Mouse (Mus musculus) thymus, adult 2 months (tissue): ENCODE data around the gene Creb3l2. TPM values are rescaled to one million over a fixed set of nuclear protein-coding genes. Genes with fewer than 3 reads are reported as not detected.

Experiments used
- DNase-seq: peaks from one replicate; pipeline ENCODE4 v3.0.0; 2021
- H3K27ac ChIP-seq: fragments of 200-500 bp; 2 replicates; pipeline ENCODE4 v1.5.1; 2012; ENCODE audit warnings: low read length, control low read depth; ENCODE audit not compliant: control insufficient read depth, insufficient read depth
- H3K27me3 ChIP-seq: fragments of 200-500 bp; 2 replicates; pipeline ENCODE4 v1.6.1; 2012; ENCODE audit warnings: mild to moderate bottlenecking, low read length, moderate library complexity, mixed read lengths; ENCODE audit not compliant: control insufficient read depth, insufficient read depth
- H3K36me3 ChIP-seq: fragments of 200-500 bp; 2 replicates; pipeline ENCODE4 v1.6.1; 2012; ENCODE audit warnings: mild to moderate bottlenecking, low read length, moderate library complexity; ENCODE audit not compliant: control insufficient read depth, insufficient read depth
- H3K4me1 ChIP-seq: fragments of 200-500 bp; replicated peaks from 2 replicates; pipeline ENCODE4 v1.6.1; 2012; ENCODE audit warnings: low read length; ENCODE audit not compliant: control insufficient read depth, insufficient read depth
- H3K4me3 ChIP-seq: fragments of 200-500 bp; 2 replicates; pipeline ENCODE4 v1.5.1; 2012; ENCODE audit warnings: mild to moderate bottlenecking, low read length, control low read depth, moderate library complexity; ENCODE audit not compliant: control insufficient read depth, insufficient read depth
- CTCF ChIP-seq: fragments of 200-500 bp; IDR thresholded peaks from 2 replicates; pipeline ENCODE4 v1.5.1; 2012; ENCODE audit warnings: mild to moderate bottlenecking, control low read depth, low read length, moderate library complexity, borderline replicate concordance; ENCODE audit not compliant: control insufficient read depth, poor library complexity, insufficient read depth; ENCODE audit errors: extremely low read depth
- POLR2A ChIP-seq: fragments of 200-500 bp; IDR thresholded peaks from 2 replicates; pipeline ENCODE4 v1.6.1; 2012; ENCODE audit warnings: mild to moderate bottlenecking, low read length, control low read depth, moderate library complexity; ENCODE audit not compliant: control insufficient read depth, poor library complexity, insufficient read depth; ENCODE audit errors: extremely low read depth
- WGBS: fragments of 180-500 bp; shearing (Covaris S2); methylation state at CpG from one replicate; pipeline ENCODE4 v1.1.7; 2018; 5-methylcytosine and 5-hydroxymethylcytosine counted together
- polyA plus RNA-seq: library from polyadenylated mRNA; depleted of rRNA; stranded (reverse); fragments of >200 nt; gene quantifications from 2 replicates; pipeline ENCODE4 v1.2.3, GENCODE M21; 2012; rRNA removed

The Creb3l2 gene
- polyA plus RNA-seq, 1 experiment, result 9.9 TPM

- 97% methylated on average over 2 of the region's 2 CpGs for WGBS
- H3K36me3 ChIP-seq, result no peaks in the 10 kb centered on the region
- no peak overlapping the region for H3K4me3 ChIP-seq
- H3K4me1 ChIP-seq, result no peaks in the 10 kb centered on the region
- no peak for TF ChIP-seq CTCF
- TF ChIP-seq POLR2A, result no peak
- no peak overlapping the region for H3K27ac ChIP-seq
- DNase-seq, result no peak
- H3K27me3 ChIP-seq, result no peaks in the 10 kb centered on the region
These were observed 149.9 kb downstream of the Creb3l2 start for GRCm38 (mm10) chr6:37292068-37292467.

DNA sequence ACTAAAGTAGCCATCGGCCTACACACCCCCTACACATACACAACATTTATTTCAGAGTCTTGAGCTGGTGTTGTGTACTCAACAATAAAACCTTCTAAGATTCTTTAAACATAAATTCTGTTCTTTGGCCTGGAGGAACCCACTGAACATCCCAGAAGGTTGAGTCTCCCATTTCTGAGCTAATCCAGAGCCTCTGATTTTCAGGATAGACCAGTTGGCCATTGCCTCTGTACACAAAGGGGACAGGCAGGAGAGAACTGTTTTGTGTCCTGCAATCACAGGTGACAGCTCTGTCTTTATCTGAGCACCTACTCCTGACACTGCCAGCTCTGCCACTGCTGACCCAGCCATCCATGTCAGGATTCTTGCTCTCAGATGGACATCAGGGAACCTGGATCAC lies 150.8 kb downstream of the Creb3l2 start:
- TF ChIP-seq POLR2A (no peak), CTCF (no peak)
- Histone ChIP-seq H3K27me3 (no peaks in the 10 kb centered on the region), H3K27ac (no peak overlapping the region), H3K4me3 (no peak overlapping the region), H3K36me3 (no peaks in the 10 kb centered on the region), H3K4me1 (no peaks in the 10 kb centered on the region)
- no peak for DNase-seq
- WGBS, result 96% methylated on average over 1 of the region's 1 CpGs

DNA sequence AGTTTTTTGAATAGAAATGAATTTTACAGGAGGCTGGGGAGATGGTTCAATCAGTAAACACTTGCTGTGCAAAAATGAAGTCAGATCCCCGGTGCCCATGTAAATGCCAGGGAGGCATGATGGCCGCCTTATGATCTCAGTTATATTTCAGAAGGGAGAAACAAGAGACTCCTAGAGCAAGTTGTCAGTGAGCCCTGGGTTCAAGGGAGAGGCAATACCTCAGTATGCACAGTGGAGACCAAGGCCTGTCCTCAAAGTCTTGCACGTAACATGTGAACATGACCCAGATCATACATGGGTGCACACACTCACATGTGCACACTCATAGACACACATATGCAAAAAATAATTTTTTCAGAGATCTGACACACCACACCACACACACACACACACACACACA lies 151.3 kb downstream of the Creb3l2 start:
- no peak for DNase-seq
- Histone ChIP-seq H3K27ac (no peak overlapping the region), H3K4me1 (no peaks in the 10 kb centered on the region), H3K4me3 (no peak overlapping the region), H3K27me3 (no peaks in the 10 kb centered on the region), H3K36me3 (no peaks in the 10 kb centered on the region)
- over 99% methylated on average over 3 of the region's 3 CpGs for whole genome bisulfite sequencing
- no peak for TF ChIP-seq CTCF
- TF ChIP-seq POLR2A, result no peak

DNA sequence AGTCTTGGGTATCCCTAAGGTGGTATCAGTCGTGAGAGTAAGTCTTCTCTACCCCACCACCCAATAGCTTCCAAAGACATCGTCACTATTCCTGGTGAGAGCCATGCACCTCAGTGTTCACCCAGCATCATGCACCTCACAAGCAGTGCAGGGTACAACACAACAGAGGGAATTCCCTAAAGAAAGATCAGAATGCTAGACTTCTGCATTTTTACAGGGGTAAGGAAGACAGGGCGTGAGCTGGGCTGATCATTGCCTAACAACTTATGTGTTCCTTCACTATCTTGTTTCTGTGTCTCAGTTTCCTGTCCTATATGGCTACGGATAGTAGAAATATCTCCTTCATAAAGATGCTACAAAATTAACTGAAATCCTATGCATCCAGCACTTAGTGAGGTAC lies 155.8 kb downstream of the Creb3l2 start:
- no peak overlapping the region for H3K4me3 ChIP-seq
- H3K4me1 ChIP-seq, result no peaks in the 10 kb centered on the region
- no peaks in the 10 kb centered on the region for H3K36me3 ChIP-seq
- 90% methylated on average over 4 of the region's 4 CpGs for whole genome bisulfite sequencing
- H3K27ac ChIP-seq, result no peak overlapping the region
- H3K27me3 ChIP-seq, result no peaks in the 10 kb centered on the region
- no peak for DNase-seq
- TF ChIP-seq CTCF, result no peak
- TF ChIP-seq POLR2A, result no peak

DNA sequence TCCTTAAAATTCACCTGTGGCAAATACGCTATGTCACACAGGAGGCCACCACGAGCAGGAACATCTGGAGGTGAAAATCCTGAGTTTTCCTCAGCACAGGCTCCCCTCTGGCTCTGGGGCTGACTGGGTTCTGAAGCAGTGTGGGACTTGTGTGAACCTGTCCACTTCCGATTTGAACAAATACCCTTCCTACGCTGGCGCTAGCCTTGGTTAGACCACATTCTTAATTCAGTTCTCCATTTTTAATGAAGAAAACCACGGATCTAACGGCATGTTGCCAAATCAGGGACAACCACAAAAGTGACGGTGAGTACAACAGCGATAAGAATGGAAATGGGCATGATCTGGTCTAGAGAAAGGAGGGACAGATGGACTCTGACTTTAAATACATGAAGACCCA lies 157.1 kb downstream of the Creb3l2 start:
- Histone ChIP-seq H3K27ac (no peak overlapping the region), H3K4me1 (no peaks in the 10 kb centered on the region), H3K27me3 (no peaks in the 10 kb centered on the region), H3K4me3 (no peak overlapping the region), H3K36me3 (no peaks in the 10 kb centered on the region)
- TF ChIP-seq POLR2A (no peak), CTCF (no peak)
- 45% methylated on average over 9 of the region's 9 CpGs for WGBS
- no peak for DNase-seq

GRCm38 (mm10) chr6:37283336-37283735 lies 158.6 kb downstream of the Creb3l2 start:
- WGBS, result 78% methylated on average over 2 of the region's 2 CpGs
- H3K4me3 ChIP-seq, result no peak overlapping the region
- no peaks in the 10 kb centered on the region for H3K27me3 ChIP-seq
- TF ChIP-seq POLR2A (no peak), CTCF (no peak)
- no peak for DNase-seq
- no peaks in the 10 kb centered on the region for H3K4me1 ChIP-seq
- H3K36me3 ChIP-seq, result no peaks in the 10 kb centered on the region
- H3K27ac ChIP-seq, result no peak overlapping the region

DNA sequence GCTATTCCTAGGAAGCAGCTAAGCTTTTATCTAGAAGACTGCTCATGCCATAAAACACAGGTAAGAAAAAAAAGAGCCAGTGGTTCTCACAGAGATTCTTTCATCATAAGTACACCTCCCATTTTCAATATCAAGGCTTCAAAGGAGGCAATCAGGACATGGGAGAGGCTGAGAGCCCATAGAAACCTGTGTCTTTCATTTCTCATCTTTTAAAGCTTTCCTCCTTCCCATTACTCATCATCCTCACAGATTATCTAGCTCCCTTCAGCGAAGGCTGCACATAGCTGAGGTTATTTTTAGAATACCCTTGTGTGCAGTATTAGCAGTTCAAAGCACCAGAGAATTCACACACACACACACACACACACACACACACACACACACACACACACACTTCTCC lies 159.3 kb downstream of the Creb3l2 start:
- no peaks in the 10 kb centered on the region for H3K36me3 ChIP-seq

More for the DNA sequence above, 159.3 kb downstream of the Creb3l2 start:
- no peaks in the 10 kb centered on the region for H3K27me3 ChIP-seq
- TF ChIP-seq POLR2A (no peak), CTCF (no peak)
- H3K4me3 ChIP-seq, result no peak overlapping the region
- WGBS, result 44% methylated on average over 1 of the region's 1 CpGs
- H3K27ac ChIP-seq, result no peak overlapping the region
- H3K4me1 ChIP-seq, result no peaks in the 10 kb centered on the region
- DNase-seq, result no peak

Other genes starting within 250 kb of the Creb3l2 start
- 0.13 and 0.15 TPM in 2 replicates for gene Dgki, start 142.0 kb downstream of the Creb3l2 start, polyA plus RNA-seq
- 0.14 TPM in 1 of 2 replicates, not detected in the other for gene Akr1d1, start 88.0 kb upstream of the Creb3l2 start, polyA plus RNA-seq